Mouse (Mus musculus): ENCODE measurements around the gene Ankrd52.

Gene Ankrd52

DNA sequence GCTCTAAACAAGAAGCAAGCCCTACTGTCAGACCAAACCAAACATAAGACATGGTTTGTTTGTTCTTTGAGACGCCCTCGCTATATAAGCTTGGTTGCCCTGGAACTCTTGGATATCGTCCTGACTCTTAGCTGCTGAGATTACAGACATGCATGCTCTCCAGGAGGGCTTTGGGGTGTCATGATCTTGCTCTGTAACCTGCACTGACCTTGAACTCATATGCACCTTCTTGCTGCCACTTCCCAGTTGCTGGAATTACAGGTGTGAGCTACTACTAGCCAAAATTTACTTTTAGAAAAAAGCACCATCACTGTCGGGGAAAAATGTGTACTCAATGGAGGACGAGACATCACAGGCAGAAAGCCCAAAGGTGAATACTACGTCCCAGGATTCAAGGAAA, 7.3 kb upstream of the Ankrd52 start:
- in situ Hi-C loops (cut with MboI, MseI), result no loop called here

DNA sequence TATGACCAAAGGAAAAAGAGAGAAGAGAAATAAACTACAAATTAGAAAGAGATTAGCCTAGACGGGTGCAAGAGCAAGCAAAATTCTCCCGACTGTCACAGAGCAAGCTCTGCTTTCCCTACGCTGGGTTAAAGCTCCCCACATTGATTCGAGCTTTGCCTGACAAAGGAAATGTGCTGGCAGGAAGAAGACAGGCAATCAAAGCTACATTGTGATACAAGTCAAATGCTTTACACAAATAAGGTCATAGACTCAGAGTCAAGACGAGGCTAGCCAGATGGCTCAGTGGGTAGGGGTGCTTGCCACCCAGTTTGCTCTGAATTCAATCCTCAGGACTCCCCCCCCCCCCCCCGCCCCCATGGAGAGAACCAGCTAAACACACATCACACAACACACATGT, 6.9 kb upstream of the Ankrd52 start:
- in situ Hi-C loops (cut with MboI, MseI), result no loop called here

DNA sequence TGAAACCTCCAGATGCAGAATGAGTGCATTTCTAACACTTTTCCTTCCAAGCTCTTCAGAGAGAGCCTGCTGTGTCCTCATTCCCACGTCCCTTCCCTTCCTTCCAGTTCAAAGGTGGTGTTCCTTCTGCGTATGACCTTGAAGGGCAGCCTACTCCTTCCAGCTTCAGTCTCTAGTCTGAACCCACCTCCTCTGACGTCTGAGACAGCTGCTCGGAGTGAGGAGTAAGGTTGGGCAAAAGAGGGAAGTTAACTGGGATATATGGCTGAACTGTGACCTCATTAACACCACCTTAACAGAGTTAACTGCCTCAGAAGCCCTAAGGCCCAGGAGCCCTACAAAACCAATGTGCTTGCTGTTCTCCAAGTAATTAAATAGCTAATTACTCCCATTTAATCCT, 6.3 kb upstream of the Ankrd52 start:
- in situ Hi-C loops (cut with MboI, MseI), result no loop called here

DNA sequence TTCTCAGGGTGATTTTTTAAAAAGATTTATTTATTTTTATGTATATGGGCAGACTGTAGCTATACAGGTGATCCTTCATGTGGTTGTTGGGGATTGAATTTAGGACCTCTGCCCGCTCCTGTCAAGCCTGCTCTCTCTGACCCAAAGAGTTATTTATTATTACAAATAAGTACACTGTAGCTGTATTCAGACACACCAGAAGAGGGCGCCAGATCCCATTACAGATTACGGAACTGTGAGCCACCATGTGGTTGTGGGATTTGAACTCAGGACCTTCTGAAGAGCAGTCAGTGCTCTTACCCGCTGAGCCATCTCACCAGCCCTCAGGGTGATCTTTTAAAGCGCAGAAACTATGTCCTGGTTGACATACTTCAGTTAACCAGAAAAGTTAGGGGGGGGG, 4.8 kb upstream of the Ankrd52 start:
- in situ Hi-C loops (cut with MboI, MseI), result no loop called here

DNA sequence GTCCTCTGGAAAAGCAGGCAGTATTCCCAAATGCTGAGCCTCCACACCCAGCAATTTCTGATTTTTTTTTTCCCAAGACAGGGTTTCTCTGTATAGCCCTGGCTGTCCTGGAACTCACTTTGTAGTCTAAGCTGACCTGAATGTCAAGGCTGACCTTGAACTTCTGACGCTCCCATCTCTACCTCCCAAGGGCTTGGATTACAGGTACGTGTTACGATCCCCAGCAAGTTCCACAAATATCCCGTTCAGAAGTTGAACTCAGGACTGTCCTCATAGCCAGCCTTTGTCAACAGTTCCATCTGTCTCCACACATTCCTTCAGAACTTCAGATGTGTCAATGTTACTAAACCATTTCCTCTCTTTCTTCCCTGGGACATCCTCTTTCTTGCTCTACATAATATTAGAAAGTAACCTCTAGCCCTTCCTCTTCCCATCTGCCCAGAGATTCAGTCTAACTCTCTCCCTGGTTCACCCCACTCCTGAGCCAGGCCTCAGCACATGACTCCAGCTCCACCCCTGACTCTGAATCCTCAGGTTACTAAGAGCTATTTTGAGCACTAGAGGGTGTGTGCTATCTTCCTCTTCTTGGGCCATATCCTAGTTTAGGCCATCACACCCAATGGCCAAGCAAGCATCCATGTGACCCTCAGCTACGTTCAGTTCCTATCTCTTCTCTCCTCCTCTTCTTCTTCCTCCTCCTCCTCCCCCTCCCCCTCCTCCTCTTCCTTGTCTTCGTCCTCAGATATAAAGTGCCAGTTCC, 3.7 kb upstream of the Ankrd52 start:
- in situ Hi-C loops (cut with MboI, MseI), result no loop called here

DNA sequence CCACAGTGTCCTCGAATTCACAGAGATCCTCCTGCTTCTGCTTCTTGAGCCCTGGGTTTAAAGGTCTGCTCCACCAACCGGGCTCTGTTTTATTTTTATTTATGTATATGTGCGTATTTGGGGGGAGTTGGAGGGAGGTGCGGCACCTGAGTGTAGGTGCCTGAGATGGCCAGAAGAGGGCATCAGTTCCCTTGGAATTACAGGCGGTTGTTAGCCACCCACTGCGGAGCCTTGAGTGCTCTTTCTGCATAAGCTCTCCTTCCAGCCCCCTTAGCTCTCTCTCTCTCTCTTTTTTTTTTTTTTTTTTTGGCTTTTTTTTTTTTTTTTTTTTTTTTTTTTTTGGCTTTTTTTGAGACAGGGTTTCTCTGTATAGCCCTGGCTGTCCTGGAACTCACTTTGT, 2.5 kb upstream of the Ankrd52 start:
- in situ Hi-C loops (cut with MboI, MseI), result no loop called here

DNA sequence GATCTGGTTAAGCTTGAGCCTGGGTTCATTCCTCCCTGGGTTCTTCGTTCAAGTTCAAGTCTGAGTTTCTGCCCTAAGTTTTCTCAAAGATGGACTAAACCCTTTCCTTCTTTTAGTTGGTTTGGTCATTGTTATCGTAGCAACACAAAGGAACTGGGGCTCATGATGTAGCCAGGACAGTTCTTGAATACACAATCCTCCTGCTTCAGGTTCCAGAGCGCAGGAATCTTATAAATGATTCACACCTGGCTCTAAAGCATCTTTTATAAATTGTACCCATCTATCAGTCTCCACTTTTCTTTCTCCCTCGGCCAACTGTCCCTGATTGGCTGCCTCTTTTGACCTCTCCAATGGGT, 838 bp upstream of the Ankrd52 start:
- in situ Hi-C loops (cut with MboI, MseI), result no loop called here

DNA sequence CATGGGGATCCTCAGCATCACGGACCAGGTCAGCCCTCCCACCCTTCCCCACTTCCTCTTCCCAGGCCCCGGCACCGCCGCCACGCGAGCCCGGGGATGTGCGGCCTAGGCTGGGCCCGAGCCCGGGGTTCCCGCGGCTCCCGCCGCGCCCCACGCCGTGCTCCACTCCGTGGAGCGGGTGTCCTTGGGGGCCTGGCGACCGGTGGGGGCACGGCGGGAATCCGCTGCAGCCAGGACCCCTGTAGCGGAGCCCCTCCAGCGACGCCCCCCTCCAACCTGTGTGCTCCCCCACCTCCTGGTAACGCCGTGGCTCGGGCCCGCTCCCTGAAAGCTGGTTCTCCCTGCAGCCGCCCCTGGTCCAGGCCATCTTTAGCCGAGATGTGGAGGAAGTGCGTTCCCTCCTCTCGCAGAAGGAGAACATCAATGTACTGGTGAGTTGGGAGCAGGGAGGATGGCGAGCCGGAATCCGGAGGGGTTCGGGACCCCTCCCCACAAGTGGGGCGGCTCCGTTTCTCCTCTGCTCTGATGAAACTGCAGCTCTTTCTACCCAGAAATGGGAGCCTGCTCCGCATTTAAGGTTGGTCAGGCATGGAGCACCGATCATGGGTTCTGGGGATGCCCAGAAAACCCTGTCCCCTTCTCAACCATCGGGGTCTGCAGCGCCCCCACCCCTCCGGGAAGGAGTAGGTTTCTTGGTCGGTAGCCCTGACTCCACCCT, 466 bp downstream of the Ankrd52 start:
- in situ Hi-C loops (cut with MboI, MseI), result no loop called here

DNA sequence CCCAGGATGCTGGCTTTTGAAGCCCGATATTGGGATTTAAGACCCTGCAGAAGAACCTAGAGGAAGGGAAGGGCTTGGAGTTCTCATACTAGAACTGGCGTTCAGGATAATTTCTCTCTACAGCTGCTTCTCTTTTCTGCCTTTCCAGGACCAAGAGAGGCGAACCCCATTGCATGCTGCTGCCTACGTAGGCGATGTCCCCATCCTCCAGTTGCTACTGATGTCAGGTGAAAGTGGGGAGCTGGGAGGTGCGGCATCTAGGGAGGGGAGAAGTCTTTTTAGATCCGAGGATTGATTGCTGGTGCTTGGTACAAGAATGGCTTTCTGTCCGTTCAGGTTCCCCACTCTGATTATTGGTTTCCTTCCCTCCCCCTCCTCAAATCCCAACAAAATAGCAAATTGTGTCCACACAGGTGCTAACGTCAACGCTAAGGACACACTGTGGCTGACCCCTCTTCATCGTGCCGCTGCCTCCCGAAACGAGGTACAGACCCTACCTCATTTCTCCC, 1.1 kb downstream of the Ankrd52 start:
- in situ Hi-C loops (cut with MboI, MseI), result no loop called here

DNA sequence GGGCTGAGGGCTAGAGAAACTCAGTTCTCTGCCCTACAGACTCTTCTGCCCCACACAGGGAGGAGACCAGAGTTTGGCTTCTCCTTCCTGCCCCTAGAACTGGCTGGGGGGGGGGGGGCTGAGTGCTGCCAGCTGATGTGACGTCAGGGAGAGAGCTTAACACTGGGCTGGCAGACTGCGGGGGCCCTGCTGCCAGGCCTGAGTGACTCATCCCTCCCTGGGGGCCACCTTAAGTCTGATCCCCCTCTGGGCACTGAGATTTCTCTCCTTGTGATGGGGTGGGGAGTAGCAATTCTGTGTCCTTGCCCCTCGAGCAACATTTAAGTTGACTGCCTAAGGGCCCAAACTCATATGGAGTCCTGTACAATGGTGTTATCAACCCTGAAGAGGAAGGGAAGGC, 1.5 kb downstream of the Ankrd52 start:
- in situ Hi-C loops (cut with MboI, MseI), result no loop called here

DNA sequence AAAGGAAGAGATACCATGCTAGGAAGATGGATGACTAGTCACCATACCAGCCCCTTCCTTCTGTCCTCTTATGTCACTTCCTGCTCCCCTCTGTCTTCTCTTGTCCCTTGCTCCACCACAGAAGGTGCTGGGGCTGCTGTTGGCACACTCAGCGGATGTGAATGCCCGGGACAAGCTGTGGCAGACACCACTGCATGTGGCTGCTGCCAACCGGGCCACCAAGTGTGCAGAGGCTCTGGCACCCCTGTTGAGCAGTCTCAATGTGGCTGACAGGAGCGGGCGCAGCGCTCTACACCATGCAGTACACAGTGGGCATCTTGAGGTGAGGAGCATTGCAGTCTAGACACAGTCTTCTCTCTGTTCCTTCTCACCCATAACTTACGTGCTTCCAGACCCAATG, 2.3 kb downstream of the Ankrd52 start:
- in situ Hi-C loops (cut with MboI, MseI), result no loop called here

DNA sequence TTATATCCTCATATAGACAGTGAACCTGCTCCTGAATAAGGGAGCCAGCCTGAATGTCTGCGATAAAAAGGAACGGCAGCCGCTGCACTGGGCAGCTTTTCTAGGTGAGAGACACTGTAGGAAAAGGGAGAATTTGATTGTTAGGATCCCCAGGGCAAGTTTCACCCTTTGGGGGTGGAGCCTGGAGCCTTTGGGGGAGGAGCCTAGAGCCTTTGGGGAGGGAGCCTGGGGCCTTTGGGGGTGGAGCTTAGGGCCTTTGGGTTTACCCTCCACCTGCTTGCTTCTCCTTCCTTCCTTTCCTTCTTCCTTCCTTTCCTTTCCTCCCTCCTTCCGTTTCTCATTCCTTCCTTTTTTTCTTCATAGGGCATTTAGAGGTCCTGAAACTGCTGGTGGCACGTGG, 3.6 kb downstream of the Ankrd52 start:
- in situ Hi-C loops (cut with MboI, MseI), result no loop called here

DNA sequence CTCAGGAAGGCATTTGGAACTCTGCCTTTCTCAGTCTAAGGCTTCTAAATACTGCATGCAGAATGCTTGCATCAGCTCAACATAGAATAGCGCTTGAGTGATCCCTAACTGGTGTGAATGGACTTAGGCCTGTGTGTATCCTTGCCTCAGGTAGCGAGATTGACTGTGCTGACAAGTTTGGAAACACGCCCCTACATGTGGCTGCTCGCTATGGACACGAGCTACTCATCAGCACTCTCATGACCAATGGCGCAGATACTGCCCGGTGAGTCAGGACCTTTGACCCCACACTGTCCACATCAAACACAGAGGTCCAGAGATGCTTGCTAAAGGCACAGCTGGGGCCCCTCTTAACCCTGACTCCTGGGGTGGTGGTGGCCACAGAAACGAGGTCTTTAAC, 5.6 kb downstream of the Ankrd52 start:
- in situ Hi-C loops (cut with MboI, MseI), result no loop called here

DNA sequence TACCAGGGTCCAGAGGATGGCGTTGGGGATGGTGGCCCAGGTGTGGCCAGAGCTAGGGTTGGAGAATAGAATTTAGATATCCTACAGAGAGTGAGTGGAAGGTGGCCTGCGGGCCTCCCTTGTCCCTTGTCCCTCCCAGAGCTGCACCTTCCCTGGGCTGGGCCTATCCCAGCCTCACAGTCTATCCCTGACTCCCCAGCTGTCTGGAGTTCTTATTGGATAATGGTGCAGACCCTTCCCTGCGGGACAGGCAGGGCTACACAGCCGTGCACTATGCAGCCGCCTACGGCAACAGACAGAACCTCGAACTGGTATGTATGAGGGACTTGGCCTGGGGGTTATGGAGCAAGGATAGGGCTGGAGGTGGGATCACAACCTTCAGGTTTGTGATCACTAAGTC, 9.0 kb downstream of the Ankrd52 start:
- in situ Hi-C loops (cut with MboI, MseI), result loop anchor here (5.0 kb wide), 1 partner anchor 51 kb away; no protein-coding TSS in a partner anchor

DNA sequence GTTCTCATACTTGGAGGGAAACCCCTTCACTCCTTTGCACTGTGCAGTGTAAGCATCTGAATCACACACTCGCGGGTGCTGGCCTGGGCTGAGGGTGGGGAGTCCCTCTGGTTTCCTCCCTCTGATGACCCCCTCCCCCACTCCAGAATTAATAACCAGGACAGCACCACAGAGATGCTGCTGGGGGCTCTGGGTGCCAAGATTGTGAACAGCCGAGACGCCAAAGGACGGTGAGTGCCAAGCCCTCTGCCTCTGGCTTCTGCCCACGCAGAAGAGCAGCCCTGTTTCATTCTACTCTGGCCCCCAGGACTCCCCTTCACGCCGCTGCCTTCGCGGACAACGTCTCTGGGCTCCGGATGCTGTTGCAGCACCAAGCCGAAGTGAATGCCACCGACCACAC, 12.0 kb downstream of the Ankrd52 start:
- in situ Hi-C loops (cut with MboI, MseI), result loop anchor here (5.0 kb wide), 1 partner anchor 48 kb away; no protein-coding TSS in a partner anchor

DNA sequence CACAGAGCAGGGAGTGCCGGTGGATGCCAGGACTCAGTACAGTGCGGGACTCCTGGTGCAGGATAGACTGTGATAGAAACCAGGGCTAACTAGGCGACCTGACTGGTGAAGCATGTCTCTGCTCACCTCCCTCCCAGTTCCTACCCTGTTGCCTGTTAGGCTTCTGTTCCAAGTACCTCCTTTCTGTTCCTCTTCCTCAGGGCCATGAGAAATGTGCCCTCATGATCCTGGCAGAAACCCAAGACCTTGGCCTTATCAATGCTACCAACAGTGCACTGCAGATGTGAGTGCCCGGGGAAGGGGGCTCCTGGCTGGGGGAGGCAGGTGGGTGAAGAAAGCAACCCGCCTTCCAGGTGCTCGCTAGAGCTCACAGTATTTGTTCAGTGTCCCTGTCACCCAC, 12.7 kb downstream of the Ankrd52 start:
- in situ Hi-C loops (cut with MboI, MseI), result loop anchor here (5.0 kb wide), 1 partner anchor 48 kb away; no protein-coding TSS in a partner anchor

DNA sequence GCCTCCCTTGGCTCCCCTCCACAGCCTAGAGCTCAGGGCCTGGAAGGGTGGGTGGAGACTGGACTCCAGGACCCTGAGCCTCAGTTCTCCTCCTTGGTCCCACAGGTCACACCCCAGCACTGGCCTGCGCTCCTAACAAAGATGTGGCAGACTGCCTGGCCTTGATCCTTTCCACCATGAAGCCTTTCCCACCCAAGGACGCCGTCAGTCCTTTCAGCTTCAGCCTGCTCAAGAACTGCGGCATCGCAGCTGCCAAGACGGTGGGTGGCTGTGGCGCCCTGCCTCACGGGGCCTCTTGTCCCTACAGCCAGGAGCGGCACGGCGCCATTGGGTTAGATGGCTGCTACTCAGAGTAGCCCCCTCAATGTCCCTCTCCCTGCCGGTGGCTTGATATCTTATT, 13.5 kb downstream of the Ankrd52 start:
- in situ Hi-C loops (cut with MboI, MseI), result no loop called here

DNA sequence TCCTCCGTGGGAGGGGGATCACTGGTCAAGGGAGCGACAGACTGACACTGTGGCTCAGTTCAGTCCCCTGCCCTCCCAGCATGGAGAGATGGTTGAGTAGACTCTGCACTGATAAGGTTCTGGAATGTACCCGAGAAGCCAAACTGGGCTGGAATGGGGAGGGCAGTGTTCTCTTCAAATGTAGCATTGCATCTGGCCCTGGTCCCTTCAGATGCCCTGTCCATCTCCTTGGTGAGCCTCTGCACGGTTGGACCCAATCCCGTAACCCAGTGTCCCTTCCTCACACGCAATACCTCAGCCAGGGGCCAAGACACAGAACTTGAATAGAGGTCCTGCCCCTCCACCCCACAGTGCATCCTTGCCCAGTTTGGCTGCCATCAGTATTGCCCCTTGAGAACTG, 14.9 kb downstream of the Ankrd52 start:
- in situ Hi-C loops (cut with MboI, MseI), result no loop called here

DNA sequence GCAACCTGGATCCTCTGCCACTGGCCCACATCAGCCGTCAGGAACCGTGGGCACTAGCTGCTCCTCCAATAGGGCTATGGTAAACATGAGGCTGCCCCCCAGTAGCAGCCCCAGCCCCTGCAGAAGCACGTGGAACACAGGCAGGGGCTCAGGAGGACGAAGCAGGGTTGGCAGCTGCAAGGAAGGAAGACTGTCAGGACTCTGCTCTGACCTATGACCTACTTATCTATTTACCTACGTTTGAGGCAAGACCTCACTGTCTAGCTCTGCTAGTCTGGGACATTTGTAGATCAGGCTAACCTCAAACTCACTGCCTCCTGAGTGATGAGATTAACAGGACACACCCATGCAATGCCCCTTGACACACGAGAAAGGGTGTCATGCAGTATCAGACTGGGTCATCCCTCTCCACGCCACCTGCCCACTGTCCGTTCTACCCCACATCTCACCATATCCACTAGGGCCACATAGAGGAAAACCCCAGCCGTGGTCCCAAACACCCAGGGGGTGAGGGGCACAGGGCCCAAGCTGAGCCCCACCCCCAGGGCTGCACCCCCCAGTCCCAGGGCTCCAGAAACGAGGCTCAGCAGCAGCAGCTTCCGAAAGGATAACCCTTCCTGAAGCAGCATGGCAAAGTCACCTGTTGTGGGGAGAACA, 19.2 kb downstream of the Ankrd52 start:
- in situ Hi-C loops (cut with MboI, MseI), result no loop called here

DNA sequence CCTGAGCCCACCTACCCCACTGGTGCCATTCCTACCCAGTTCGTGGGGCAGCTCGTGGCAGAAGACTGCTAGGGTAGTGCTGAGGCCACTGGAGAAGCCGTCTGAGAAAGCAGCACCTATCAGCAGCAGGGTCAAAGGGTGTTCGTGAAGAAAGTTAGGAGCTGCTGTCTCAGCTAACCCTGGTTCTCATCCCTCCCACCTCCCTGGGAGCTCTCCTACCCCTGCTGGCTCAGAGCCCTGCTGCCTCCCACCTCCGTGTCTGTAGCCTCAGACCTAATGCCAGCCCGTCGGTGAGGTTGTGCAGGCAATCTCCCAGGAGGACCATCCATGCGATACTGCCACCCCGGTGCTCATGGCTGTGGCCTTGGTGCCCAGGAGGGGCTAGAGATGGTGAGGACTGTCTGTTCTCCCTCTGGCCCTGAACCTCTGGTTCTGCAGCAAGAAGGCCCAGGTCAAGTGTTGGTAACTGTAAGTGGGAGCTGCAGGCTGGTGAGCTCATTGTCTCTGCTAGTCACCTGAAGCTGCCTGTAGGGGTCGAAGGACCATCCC, 19.9 kb downstream of the Ankrd52 start:
- in situ Hi-C loops (cut with MboI, MseI), result no loop called here

DNA sequence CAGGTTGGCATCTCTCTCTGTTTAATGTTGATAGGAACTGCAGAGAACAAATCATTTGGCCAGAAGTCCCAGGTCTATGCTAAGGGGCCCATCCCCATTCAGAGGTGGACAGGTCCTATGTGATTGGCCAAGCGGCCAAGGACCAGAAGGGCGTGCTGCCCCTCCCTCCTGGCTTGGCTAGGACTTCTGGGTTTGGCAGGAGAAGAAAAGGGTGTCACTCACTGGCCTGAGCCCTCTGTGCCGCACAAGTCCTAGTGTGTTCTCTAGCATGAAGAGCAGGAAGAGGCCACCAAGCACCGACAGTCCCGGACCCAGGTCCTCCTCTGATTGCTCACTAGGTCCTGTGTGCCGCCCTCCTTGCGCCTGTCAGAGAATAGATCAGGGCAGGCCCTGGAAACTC, 20.6 kb downstream of the Ankrd52 start:
- in situ Hi-C loops (cut with MboI, MseI), result no loop called here

DNA sequence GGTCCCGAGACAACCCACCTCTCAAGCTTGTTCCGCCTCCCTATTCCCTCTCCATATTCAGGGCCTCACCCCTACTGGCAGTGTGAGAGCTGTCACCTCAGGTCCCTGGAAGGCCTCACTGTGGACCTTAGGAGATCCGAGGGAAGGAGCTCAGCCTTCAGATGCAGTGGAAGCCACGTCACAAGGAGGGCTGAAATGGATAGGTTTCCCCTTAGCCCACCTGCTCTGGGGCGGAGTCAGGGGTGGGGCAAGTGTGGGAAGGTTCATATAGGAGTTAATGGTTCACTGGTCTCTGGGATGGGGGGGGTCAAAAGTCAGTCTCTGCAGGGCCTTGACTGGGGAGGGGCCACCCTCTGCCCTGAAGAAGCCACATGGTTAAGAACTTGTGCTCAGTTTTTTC, 23.4 kb downstream of the Ankrd52 start:
- in situ Hi-C loops (cut with MboI, MseI), result no loop called here

Data from T-helper 1 cell (primary cell).